Mouse (Mus musculus): Measurements from ENCODE around the gene Sema4g.

Gene Sema4g

DNA sequence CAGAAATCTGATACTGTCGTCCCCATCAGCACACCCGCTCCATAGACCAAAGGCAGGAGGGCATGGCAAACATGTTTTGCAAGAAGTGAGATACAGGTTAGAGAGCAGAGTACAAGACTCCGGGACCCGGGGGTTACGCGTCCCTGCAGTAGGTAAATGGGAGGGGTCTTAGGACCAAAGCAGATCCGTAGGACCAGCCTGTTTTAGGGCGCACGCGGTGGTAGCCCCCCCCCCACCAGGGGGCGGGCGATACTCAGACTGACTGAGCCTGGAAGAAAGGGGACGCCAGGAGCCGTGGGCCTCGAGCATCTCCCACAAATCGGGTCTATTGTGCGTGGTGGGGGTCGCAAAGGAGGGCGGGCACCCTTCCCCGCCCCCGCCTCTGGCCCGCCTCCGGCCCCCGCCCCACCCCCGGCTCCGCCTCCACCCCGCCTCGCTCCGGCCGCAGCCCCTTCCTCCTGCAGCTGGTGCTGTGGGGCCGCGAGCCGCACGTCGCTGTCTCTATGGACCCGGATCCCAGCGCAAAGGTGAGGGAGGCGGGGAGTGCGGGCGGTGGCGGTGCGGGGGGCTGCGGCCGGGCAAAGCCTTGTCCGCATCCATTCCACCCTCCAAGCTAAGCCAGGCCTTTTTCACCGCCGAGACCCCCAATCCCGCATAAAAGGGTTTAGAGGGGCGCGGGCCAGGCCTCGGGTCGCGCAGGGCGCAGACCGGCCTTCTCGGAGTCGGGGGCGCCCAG, at the start of gene Sema4g:
Gene Sema4g (plus strand): TSS at position 271 of the 736 bp plus-strand sequence.
- no peak for DNase-seq (ENCODE audit: low read depth)

DNA sequence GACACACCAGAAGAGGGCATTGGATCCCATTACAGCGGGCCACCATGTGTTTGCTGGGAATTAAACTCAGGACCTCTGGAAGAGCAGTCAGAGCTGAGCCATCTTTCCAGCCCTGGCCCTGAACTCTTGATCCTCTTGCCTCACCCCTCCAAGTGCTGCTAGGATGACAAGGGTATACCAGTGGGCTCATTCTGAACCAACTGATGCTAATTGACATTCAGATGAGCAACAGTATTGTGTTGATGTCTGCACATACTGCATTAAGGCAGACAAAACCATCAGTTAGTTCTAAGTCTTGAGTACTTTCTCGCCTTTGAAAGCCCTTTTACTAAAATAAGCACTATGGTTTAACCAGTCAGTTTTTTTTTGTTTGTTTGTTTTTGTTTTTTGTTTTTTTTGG, 29.3 kb upstream of the Sema4g start:
- DNase-seq (ENCODE audit: low read depth), result no peak

DNA sequence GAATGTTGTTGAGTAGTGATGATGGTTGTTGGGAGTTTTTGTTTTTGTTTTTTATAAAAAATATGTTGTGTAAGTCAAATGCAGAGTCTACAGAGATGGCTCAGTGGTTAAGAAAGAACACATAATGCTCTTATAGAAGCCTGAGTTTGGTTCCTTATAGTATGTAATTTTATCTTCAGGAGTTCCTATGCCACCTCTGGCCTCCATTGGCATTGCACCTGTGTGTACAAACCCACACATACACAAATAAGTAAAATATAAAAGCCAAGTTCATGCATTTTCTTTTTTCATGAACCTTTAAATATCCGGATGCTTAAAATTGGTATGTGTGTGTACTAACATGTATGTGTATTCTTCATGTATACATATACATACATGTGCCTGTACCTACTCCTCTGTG, 22.9 kb upstream of the Sema4g start:
- DNase-seq (ENCODE audit: low read depth), result no peak

DNA sequence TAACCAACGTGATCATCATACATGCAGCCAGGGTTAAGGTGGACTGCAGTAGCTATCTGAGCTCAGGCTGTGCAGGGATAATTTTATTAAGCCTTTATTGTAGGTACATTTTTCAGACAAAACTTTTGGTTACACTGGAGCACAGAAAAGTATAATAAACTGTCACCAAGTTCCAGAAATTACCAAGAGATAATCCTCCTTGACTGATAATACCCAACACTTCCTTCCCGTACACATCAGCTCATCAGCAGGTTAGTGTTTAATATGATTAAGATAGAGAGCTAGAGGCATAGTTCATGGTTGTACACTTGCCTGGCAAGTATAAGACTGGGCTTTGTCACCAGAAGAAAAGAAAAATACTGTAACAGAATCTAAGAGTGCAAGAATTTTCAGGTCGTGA, 20.6 kb upstream of the Sema4g start:
- DNase-seq (ENCODE audit: low read depth), result no peak

DNA sequence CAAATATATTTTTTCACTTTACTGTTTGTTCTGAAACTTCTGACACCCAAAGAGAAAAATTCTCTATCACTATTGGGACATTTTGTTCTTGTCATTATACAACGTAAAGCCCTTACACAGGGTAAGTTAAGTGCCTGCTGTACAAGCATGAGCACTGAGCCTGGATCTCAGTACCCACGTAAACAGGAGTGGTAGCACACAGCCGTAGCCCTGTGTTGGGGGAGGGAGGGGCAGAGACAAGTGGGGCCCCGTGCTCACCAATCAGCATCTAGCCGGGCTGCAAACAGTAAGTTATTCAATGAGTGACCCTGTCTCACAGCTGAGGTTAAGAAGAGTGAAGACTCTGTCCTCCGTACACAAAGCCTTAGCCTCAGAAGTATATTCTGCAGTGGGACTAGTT, 12.3 kb upstream of the Sema4g start:
- DNase-seq (ENCODE audit: low read depth), result no peak

DNA sequence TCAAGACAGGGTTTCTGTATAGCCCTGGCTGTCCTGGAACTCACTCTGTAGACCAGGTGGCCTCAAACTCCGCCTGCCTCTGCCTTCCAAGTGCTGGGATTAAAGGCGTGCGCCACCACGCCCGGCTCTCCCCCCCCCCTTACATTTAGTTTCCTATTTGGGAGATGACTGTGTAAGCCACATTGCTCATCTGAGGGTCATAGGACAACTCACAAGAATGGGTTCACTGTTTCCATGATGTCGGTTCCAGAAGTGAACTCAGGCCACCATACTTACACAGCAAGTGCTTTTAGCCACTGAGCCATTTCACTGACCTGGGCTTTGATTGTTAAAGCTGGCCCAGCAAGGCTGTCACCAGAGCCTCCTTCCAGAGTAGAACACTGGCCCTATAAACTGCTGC, 11.8 kb upstream of the Sema4g start:
- no peak for DNase-seq (ENCODE audit: low read depth)

DNA sequence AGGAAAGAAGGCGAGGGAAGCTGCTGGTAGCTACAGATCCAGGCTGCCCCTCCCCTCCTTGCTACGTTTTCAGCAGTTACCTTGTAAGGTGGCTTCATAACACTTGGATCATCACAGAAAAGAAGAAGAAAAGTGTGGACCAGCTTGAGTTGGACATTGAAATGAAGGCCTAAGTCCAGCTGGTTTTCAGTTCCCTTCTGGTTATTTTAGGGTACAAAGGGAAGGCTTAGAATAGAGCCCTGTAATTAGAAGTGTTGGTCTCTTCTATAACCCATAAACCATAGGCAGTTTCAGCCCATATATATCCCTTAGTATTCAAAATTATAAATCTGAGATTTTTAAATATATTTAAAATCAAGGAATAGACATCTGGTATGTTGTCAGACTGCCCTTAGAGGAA, 8.1 kb upstream of the Sema4g start:
- DNase-seq (ENCODE audit: low read depth), result no peak

DNA sequence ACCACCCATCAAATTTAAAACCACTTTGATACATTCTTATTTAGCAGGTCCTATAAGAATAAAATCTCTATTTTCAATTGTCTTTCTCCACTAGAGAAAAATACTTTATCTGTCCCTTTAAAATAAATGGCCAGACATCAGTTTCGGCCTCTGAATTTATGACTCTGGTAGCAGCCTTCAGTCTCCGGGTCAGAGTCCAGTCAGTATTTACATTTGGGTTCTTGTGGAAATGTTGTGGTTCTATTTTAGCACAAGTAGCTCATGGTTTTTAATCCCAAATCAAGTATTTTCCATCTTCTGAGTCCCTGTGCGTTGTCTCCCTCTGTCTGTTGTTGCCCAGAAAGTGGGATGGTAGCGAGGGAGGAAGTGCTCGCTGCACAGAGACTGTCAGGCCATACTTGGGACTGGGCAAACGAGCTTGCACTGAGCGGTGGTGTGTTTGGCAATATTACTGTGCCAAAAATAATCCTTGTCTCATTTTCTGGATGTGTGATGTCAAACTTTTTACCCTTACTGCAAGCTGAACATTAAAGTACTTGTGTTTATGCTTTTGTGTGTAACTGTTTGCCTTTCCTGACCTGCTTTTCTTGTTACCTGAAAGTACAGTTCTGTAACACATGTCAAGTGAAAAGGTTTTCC, 6.3 kb upstream of the Sema4g start:
- no peak for DNase-seq (ENCODE audit: low read depth)

DNA sequence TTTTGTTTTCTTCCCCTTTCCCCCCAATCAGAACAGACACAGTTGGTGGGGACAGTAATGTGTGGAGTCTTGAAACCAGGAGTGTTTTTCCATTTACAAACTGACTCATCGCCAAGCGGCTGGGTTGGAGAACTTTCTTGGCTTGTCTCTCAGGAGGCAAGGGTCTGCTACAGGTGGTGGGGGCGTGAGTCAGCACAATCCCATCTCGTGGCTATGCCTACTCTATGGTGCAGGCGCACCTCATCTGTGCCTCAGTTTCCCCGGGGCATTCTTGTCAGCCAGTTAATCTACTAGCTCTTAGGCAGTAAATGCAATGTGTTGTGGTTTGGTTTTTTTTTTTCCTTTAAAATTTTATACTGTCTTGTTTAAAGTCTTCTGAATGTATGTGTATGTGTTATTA, 5.5 kb upstream of the Sema4g start:
- no peak for DNase-seq (ENCODE audit: low read depth)

DNA sequence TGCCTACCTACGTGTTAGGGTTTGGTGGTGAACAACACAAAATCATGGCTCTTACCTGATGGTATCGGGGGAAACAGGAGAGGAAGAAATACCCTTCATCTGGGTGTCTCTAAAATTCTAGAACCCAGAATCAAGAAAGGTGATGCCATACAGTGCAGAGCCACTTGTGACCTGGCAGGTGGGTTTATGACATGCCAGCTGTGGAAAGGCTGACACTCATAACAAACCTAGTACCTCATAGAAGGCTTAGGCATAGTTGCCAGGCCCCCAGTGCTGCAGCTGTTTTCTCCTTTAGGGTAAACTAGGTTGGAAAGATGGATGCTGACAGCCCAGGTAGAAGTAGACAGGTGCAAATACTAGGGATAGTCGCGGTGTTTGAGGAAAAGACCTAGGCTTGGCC, 4.5 kb upstream of the Sema4g start:
- no peak for DNase-seq (ENCODE audit: low read depth)

DNA sequence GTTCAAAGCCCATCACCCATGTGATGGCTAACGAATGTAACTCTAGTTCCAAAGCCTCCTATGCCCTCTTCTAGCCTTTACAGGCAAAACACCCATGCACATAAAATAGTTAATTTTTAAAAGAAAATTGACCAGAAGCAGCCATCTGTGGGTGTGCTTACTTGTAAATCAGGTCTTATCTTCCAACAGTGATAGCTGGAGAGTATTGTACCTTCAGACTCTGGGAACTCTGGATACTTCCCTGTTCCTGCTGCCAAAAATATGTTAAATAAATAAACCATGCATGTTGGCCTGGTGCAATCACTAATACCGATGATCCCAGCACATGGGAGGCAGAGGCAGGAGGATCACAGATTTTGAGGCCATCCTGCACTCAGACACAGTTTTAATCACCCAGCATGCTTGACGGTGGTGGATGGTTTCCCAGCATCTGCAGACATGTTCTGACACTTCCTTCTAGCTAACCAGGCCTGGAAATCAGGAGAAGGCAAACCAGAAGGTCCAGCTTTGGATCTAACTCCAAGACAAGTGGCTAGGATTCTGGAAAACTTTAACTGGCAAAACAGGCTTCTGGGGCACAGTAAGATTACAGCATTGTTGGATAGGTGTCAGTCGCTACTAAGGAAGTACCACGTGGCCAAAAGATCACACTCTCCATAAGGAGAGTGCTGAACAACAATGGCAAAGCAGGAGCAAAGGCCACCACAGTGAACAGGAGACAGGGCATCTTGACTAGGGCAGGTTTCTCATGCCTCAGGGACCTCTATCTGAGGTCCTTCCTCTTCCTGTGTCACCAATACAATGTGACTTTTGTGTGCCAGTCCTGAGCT, 3.5 kb upstream of the Sema4g start:
- no peak for DNase-seq (ENCODE audit: low read depth)

DNA sequence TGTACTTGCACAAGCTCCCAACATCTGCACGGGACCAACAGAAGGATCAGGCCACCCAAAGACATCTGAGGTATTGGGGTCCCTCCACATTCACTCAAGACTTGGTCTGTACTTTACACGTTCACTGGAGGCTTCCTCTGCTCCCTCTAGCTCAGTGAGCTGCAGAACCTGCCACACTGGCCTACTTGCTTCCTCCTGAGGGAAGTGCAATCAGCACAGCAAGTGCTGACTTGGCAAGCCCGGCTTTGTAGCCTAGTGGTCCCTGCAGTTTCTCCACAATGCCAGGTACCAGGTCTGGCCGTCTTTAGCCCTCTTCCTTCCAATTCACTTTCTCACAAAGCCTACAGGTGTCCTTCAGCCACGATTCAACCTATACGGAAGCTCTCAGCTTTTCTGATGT, 1.9 kb upstream of the Sema4g start:
- DNase-seq (ENCODE audit: low read depth), result no peak

DNA sequence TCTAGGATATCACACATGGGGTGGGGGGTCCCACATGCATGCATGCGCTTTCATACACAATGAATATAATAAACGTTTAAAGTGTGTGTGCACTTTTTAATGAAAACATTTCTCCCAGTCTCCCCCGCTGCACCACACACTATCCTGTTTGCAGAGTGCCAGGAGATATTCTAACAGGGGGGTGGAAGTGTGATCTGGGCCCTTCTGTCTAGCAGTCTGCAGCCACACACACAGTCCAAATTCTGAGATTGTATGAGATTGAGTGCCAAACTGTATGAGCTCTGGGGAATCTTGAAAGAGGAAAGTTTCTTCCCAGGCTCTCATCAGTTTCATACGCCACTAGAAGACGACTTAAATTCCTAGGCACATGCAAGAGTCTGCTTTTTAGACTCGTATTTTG, 1.1 kb upstream of the Sema4g start:
- DNase-seq (ENCODE audit: low read depth), result no peak

DNA sequence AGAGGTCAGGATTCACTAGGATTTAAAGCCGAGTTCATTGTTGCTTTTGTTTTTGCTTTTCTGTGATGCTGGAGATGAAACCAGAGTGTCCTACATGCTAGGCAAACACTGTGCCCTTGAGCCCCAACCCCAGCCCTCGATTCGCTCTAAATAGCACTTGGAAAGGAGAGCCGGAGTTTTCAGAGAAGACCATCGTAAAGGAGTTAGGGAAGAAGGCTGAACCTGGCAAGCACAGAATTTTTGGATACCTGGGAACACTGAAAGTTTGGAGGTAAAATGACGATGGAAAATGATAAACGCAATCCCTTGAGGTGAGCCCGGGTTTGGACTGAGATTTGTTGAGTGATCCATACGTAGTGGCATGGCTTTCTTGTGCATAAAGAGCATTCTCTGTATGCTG, 580 bp upstream of the Sema4g start:
- DNase-seq (ENCODE audit: low read depth), result no peak

DNA sequence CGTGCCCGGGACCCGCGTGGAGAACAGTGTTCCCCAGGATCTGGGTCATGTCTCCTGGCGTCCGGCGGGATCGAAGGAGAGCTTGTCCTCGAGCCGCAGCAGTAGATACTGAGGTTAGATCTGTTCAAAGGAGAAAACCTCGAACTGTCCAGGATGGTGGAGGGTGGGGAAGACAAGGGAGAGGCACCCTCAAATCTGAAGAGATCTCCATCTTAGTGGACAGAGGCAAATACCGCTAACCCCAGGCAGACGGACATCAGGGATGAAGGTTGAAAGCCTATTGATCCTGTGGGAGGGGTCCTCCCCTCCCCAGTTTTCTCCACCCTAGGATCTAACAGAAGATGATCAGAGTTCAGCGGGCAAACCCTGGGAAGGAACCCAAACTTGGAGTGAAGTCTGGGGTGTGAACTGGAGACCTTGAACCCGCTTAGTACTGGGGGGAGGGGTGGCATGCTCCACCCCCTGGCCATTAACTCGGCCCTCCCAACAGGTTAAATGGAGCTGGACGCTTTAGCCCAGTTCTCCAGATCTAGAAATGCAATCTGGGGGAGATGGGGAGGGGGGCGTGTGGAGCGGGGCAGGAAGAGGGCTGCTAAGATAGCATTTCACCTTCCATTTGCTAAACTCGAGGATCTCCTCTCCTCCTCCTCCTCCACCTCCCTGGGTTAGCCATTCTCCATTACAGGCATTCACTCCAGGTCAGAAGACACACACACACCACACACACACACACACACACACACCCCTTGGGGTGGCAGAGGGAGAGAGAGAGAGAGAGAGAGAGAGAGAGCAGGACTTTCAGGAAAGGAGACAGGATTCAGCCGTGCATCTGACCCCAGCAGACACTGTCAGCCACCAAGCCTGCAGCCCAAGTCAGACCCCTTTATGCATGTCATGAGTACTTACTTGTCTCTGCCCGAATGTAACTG, 930 bp downstream of the Sema4g start:
- no peak for DNase-seq (ENCODE audit: low read depth)

DNA sequence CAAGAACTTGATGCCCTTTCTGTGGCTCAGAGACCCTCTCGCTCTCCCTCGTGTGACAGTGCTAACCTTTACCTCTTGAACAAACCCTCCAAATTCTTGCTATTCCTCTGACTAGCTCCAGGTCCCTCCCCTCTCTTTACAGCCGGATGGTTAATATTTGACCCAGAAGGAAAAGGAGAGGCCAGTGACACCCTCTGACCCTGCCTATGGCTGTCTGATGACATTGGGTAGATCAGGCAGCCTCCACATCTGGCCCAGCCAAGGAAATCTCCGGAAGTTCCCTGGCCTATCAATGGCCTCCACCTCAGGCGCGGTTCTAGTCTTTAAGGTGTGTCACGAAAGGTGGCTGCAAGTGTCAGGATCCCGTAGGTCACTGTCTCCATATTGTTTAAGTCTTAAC, 2.1 kb downstream of the Sema4g start:
- DNase-seq (ENCODE audit: low read depth), result no peak

DNA sequence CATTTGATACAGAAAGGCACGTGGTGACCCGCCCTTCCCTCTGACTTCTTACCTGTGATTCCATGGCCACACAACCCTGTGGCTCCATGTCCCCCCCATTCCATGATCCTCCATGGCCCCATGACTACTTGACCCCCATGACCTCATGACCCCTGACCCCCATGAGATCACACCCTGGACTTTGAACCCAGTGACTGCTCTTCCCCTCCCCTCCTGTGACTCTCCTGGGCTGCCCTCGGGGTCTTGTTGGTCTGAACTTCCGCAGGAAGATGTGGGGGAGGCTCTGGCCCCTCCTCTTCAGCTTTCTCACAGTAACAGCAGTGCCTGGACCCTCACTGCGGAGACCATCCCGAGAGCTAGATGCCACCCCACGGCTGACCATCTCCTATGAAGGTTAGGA, 3.3 kb downstream of the Sema4g start:
- no peak for DNase-seq (ENCODE audit: low read depth)

DNA sequence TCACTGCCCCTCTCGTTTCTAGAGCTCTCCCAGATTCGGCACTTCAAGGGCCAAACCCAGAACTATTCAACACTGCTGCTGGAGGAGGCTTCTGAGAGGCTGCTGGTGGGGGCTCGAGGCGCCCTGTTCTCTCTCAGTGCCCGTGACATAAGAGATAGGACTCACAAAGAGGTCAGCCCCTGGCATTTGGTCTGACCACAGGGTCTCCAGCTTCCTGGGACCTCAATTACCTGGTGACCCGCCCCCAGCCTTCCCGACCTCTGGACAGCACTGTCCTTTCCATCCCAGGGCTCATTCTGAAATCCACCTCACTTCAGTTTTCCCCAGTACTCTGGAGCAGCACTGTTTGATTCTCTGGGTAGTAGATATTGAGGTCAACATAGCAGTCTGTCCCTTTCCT, 3.8 kb downstream of the Sema4g start:
- no peak for DNase-seq (ENCODE audit: low read depth)

DNA sequence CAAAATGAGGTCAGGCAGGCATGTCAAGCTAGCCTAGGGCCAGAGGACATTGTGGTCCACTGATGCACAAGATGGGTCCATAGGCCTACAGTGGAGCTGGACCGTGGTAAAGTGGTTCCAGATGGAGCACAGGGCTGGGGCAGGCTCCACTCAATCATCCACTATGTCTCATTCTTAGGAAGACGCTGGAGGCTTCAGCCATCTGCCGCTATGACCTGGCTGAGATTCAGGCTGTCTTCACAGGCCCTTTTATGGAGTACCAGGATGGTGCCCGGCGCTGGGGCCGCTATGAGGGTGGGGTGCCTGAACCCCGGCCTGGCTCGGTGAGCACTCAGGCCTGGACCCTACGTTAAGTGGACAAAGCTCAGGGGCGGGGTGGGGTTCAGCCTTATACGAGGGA, 8.9 kb downstream of the Sema4g start:
- DNase-seq (ENCODE audit: low read depth), result no peak

DNA sequence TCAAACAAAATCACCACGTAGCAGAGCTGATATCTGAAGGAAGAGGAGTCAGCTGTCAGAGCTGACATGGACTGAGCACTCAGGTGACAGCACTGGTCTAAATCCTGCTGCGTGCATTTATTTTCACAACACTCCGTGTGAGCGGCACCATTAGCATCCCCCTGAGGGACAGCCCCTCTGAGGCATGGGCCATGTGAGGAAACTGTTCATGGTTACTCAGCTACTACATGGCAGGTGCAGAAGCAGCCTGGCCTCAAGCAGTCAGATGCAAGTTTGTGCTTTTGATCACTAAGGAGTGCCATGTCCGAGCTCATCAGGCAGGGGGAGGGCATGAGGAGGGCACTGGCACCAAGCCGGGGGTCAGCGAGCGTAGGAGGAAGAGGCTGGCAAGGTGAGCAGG, 10.7 kb downstream of the Sema4g start:
- no peak for DNase-seq (ENCODE audit: low read depth)

DNA sequence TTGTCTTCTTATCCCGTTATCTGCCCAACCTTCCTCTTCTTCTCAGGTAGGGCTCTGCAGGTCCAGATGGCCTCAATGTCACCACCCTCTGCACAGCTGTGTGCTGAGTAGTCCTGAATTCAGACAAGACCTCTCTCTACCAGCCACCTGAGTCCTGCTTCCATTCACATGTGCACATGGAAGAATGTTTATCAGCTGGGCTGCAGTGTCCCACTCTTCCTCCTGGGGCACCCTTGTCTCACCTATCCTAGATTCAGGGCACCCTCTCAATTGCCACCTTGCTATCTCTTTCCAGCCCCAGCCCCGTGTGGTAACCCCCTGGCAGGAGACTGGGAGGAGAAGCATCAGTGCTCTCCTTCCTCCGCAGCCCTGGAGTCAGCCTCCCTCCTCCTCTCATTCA, 13.4 kb downstream of the Sema4g start:
- DNase-seq (ENCODE audit: low read depth), result no peak
